20 mouse cellular contexts compared by ENCODE assay signal in the genomic region with DNA sequence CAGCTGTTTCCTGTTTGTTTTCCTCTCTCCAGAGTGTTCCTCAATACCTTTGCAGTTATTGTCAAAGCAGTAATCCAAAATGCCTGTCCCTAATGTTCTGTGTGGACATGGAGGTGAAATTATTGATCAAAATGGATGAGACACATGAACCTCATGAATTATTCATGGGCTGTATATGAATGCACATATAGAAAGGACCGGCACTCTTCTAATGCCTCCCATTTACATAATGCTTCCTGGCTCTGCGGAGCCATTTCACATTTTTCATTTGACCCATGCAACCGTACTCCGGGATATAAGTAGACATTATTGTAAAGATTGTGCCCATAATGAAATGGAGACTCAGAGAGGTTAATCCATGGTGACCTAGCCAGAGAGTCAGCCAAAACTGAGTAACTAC.
DNase-seq lines count a peak whose midpoint lies in the region; ATAC-seq and TF ChIP-seq lines count a peak whose summit lies in the region.
"Had no signal": no experiment of that assay in that cellular context is flagged by ENCODE, and none has a peak within 500 bp of the region (broad histone marks: within the 10 kb centered on the region; RNA-seq: fewer than 3 reads in every experiment).

No protein-coding gene starts in this region.

- no peaks in the 10 kb centered on the region for H3K27me3 ChIP-seq in embryonic facial prominence, embryonic 11.5 days (ENCODE audit: control insufficient read depth, insufficient read depth, low read length)
- H3K27me3 ChIP-seq in embryonic facial prominence, embryonic 10.5 days (replicated peaks; ENCODE audit: low read depth, poor library complexity, severe bottlenecking) = peaks cover 82% of the 10 kb centered on the region
- H3K27me3 ChIP-seq in hindbrain, embryonic 11.5 days (ENCODE audit: control insufficient read depth, insufficient read depth, low read length) = no peaks in the 10 kb centered on the region
- H3K27me3 ChIP-seq in hindbrain, postnatal 0 days (ENCODE audit: insufficient read depth, low read length) = peaks cover 6% of the 10 kb centered on the region; the same call in 1 of the 2 replicates
- peaks cover 79% of the 10 kb centered on the region for H3K27me3 ChIP-seq in midbrain, embryonic 13.5 days
- no peaks in the 10 kb centered on the region for H3K27me3 ChIP-seq in cerebellum, adult 2 months (ENCODE audit: control insufficient read depth, insufficient read depth, low read length)

- H3K4me3 ChIP-seq in embryonic facial prominence, embryonic 11.5 days (ENCODE audit: low read depth, low read length) = no peak overlapping the region
- H3K4me3 ChIP-seq in embryonic facial prominence, embryonic 10.5 days = no peak overlapping the region
- H3K4me3 ChIP-seq in hindbrain, embryonic 11.5 days (ENCODE audit: low read depth, low read length) = no peak overlapping the region
- H3K4me3 ChIP-seq in hindbrain, postnatal 0 days (ENCODE audit: low read length) = no peak overlapping the region
- H3K4me3 ChIP-seq in midbrain, embryonic 13.5 days (replicated peaks) = no peak overlapping the region
- no peak overlapping the region for H3K4me3 ChIP-seq in cerebellum, adult 2 months (replicated peaks; ENCODE audit: insufficient read depth, low read depth, low read length)
- H3K4me3 ChIP-seq: heart, adult 2 months; heart, embryonic 13.5 days; kidney, embryonic 15.5 days had no signal

- peak; percentile 31 for DNase-seq in embryonic facial prominence, embryonic 11.5 days (ENCODE audit: low spot score)
- no peak for DNase-seq in embryonic facial prominence, embryonic 10.5 days (ENCODE audit: low spot score)
- DNase-seq in hindbrain, embryonic 11.5 days (ENCODE audit: low spot score) = peak; percentile 46
- DNase-seq in hindbrain, postnatal 0 days (ENCODE audit: low spot score) = no peak
- peak; percentile 10 for DNase-seq in embryo, embryonic 9.5 days (ENCODE audit: extremely low spot score)
- no peak for DNase-seq in cerebellum, adult 2 months
- DNase-seq in urinary bladder, postnatal 25 days (ENCODE audit: low spot score) = no peak
- DNase-seq: cerebellum, adult 8-10 months; gastrocnemius, postnatal 25 days; heart, adult 2 months; heart, postnatal 14 days; kidney, adult 11 months; kidney, postnatal 36 days; layer of hippocampus, postnatal 36 days; right cerebral cortex, postnatal 25 days; spleen, adult 18-20 months; thymus, postnatal 14 days had no signal

- H3K36me3 ChIP-seq in embryonic facial prominence, embryonic 11.5 days (replicated peaks; ENCODE audit: control insufficient read depth, insufficient read depth, low read depth, low read length) = no peaks in the 10 kb centered on the region
- H3K36me3 ChIP-seq in embryonic facial prominence, embryonic 10.5 days (replicated peaks) = no peaks in the 10 kb centered on the region
- H3K36me3 ChIP-seq in hindbrain, embryonic 11.5 days (ENCODE audit: control insufficient read depth, insufficient read depth, low read length) = no peaks in the 10 kb centered on the region
- H3K36me3 ChIP-seq in hindbrain, postnatal 0 days (ENCODE audit: insufficient read depth, low read length) = no peaks in the 10 kb centered on the region
- no peaks in the 10 kb centered on the region for H3K36me3 ChIP-seq in midbrain, embryonic 13.5 days
- H3K36me3 ChIP-seq: heart, embryonic 13.5 days; kidney, embryonic 15.5 days had no signal

- H3K4me1 ChIP-seq in embryonic facial prominence, embryonic 11.5 days (ENCODE audit: control insufficient read depth, insufficient read depth, low read length) = no peaks in the 10 kb centered on the region; the same call in 1 of the 2 replicates
- H3K4me1 ChIP-seq in embryonic facial prominence, embryonic 10.5 days = peaks cover 55% of the 10 kb centered on the region
- peaks cover 17% of the 10 kb centered on the region for H3K4me1 ChIP-seq in hindbrain, embryonic 11.5 days (replicated peaks; ENCODE audit: control insufficient read depth, insufficient read depth, low read length)
- H3K4me1 ChIP-seq in hindbrain, postnatal 0 days (ENCODE audit: insufficient read depth, low read length) = no peaks in the 10 kb centered on the region
- H3K4me1 ChIP-seq in midbrain, embryonic 13.5 days (replicated peaks) = peaks cover 39% of the 10 kb centered on the region
- no peaks in the 10 kb centered on the region for H3K4me1 ChIP-seq in cerebellum, adult 2 months (ENCODE audit: control insufficient read depth, insufficient read depth, low read length)

- no peak for ATAC-seq in embryonic facial prominence, embryonic 11.5 days (replicated peaks; ENCODE audit: insufficient number of reproducible peaks, low FRiP score, low TSS enrichment, low read depth)
- peak; percentile 68 for ATAC-seq in hindbrain, embryonic 11.5 days (ENCODE audit: low FRiP score)
- no peak for ATAC-seq in hindbrain, postnatal 0 days
- peak; percentile 25 for ATAC-seq in midbrain, embryonic 13.5 days

- TF ChIP-seq POLR2A in cerebellum, adult 2 months (IDR thresholded peaks at IDR 0.05; ENCODE audit: borderline replicate concordance, insufficient read depth, low read length) = no peak

- H3K9me3 ChIP-seq in embryonic facial prominence, embryonic 11.5 days (replicated peaks; ENCODE audit: control insufficient read depth, low read length) = no peaks in the 10 kb centered on the region
- no peaks in the 10 kb centered on the region for H3K9me3 ChIP-seq in embryonic facial prominence, embryonic 10.5 days
- no peaks in the 10 kb centered on the region for H3K9me3 ChIP-seq in hindbrain, embryonic 11.5 days (ENCODE audit: control insufficient read depth, low read length)
- no peaks in the 10 kb centered on the region for H3K9me3 ChIP-seq in hindbrain, postnatal 0 days (ENCODE audit: low read length)
- H3K9me3 ChIP-seq in midbrain, embryonic 13.5 days = no peaks in the 10 kb centered on the region
- H3K9me3 ChIP-seq: heart, embryonic 13.5 days; kidney, embryonic 15.5 days had no signal

- WGBS in embryonic facial prominence, embryonic 11.5 days = 48% methylated on average over 4 of the region's 4 CpGs
- 64% methylated on average over 4 of the region's 4 CpGs for WGBS in embryonic facial prominence, embryonic 10.5 days
- WGBS in hindbrain, embryonic 11.5 days = 24% methylated on average over 4 of the region's 4 CpGs
- 31% methylated on average over 4 of the region's 4 CpGs for WGBS in hindbrain, postnatal 0 days
- WGBS in midbrain, embryonic 13.5 days = 5% methylated on average over 4 of the region's 4 CpGs
- WGBS in cerebellum, adult 2 months = 76% methylated on average over 4 of the region's 4 CpGs

- H3K27ac ChIP-seq in embryonic facial prominence, embryonic 11.5 days (replicated peaks; ENCODE audit: low read depth, low read length) = no peak overlapping the region
- H3K27ac ChIP-seq in embryonic facial prominence, embryonic 10.5 days (replicated peaks) = no peak overlapping the region
- H3K27ac ChIP-seq in hindbrain, embryonic 11.5 days (ENCODE audit: low read depth, low read length) = no peak overlapping the region
- no peak overlapping the region for H3K27ac ChIP-seq in hindbrain, postnatal 0 days
- H3K27ac ChIP-seq in midbrain, embryonic 13.5 days = no peak overlapping the region
- no peak overlapping the region for H3K27ac ChIP-seq in cerebellum, adult 2 months (ENCODE audit: insufficient read depth, low read length)
- H3K27ac ChIP-seq: heart, adult 2 months; heart, embryonic 13.5 days; kidney, embryonic 15.5 days had no signal

- TF ChIP-seq CTCF in hindbrain, postnatal 0 days (IDR thresholded peaks at IDR 0.05; ENCODE audit: low read depth) = no peak
- TF ChIP-seq CTCF in cerebellum, adult 2 months (IDR thresholded peaks at IDR 0.05; ENCODE audit: borderline replicate concordance, insufficient read depth, low read depth, low read length) = no peak

- no peak overlapping the region for H3K9ac ChIP-seq in embryonic facial prominence, embryonic 11.5 days (replicated peaks; ENCODE audit: low read length)
- H3K9ac ChIP-seq in hindbrain, embryonic 11.5 days (ENCODE audit: low read depth, low read length) = no peak overlapping the region
- H3K9ac ChIP-seq in hindbrain, postnatal 0 days (replicated peaks; ENCODE audit: low read length) = no peak overlapping the region
- no peak overlapping the region for H3K9ac ChIP-seq in midbrain, embryonic 13.5 days (replicated peaks)
- H3K9ac ChIP-seq: heart, embryonic 13.5 days; kidney, embryonic 15.5 days had no signal

- no peak overlapping the region for H3K4me2 ChIP-seq in embryonic facial prominence, embryonic 11.5 days (ENCODE audit: low read depth, low read length)
- no peak overlapping the region for H3K4me2 ChIP-seq in hindbrain, embryonic 11.5 days (replicated peaks; ENCODE audit: low read depth, low read length)
- no peak overlapping the region for H3K4me2 ChIP-seq in hindbrain, postnatal 0 days (ENCODE audit: low read depth, low read length)
- H3K4me2 ChIP-seq in midbrain, embryonic 13.5 days (replicated peaks) = 0 out of 2 replicates have a peak overlapping the region, but pooled peaks have one; percentile 26
- H3K4me2 ChIP-seq: heart, embryonic 13.5 days; kidney, embryonic 15.5 days had no signal

Comparison
In these comparisons a context has a peak if more than half of its experiments do, and no peak if none do; other contexts are left out.
1. ATAC-seq: peak in hindbrain, embryonic 11.5 days (single experiment) and midbrain, embryonic 13.5 days (single experiment); none in embryonic facial prominence, embryonic 11.5 days (single experiment) and hindbrain, postnatal 0 days (single experiment).
2. DNase-seq: peak in embryonic facial prominence, embryonic 11.5 days (single experiment), hindbrain, embryonic 11.5 days (single experiment) and embryo, embryonic 9.5 days (single experiment); none in embryonic facial prominence, embryonic 10.5 days (single experiment), hindbrain, postnatal 0 days (single experiment), cerebellum, adult 2 months (0 of 2) and urinary bladder, postnatal 25 days (single experiment).